Mouse (Mus musculus) liver, postnatal 0 days (tissue): Measurements from ENCODE around the gene Ogfod1. TPM values are rescaled to one million over a fixed set of nuclear protein-coding genes. Genes with fewer than 3 reads are reported as not detected.

Source experiments
- ATAC-seq: fragments of 200-750 bp; cut with Nextera tagmentation; 2 replicates; pipeline ENCODE4 v1.8.0; 2017; ENCODE audit warnings: mild to moderate bottlenecking, moderate library complexity
- DNase-seq: peaks from one replicate; pipeline ENCODE4 v3.0.0-alpha.2; 2016
- H3K27ac ChIP-seq: fragments of 300-500 bp; sonication (generic); 2 replicates; pipeline ENCODE4 v1.5.1; 2014; ENCODE audit warnings: antibody characterized with exemption, moderate library complexity, mild to moderate bottlenecking, low read depth
- H3K27me3 ChIP-seq: fragments of 300-500 bp; sonication (generic); 2 replicates; pipeline ENCODE4 v1.6.1; 2014; ENCODE audit warnings: low read length, control low read depth, mixed read lengths; ENCODE audit not compliant: insufficient read depth
- H3K36me3 ChIP-seq: fragments of 300-500 bp; sonication (generic); replicated peaks from 2 replicates; pipeline ENCODE4 v1.6.1; 2014; ENCODE audit warnings: mild to moderate bottlenecking, control low read depth, low read length, moderate library complexity, mixed read lengths; ENCODE audit not compliant: insufficient read depth
- H3K4me1 ChIP-seq: fragments of 300-500 bp; sonication (generic); 2 replicates; pipeline ENCODE4 v1.6.1; 2014; ENCODE audit warnings: antibody characterized with exemption, mild to moderate bottlenecking, control low read depth; ENCODE audit not compliant: insufficient read depth
- H3K4me2 ChIP-seq: fragments of 300-500 bp; sonication (generic); 2 replicates; pipeline ENCODE4 v1.6.1; 2014; ENCODE audit warnings: low read depth, mild to moderate bottlenecking, low read length, moderate library complexity, mixed read lengths
- H3K4me3 ChIP-seq: fragments of 300-500 bp; sonication (generic); 2 replicates; pipeline ENCODE4 v1.5.1; 2014; ENCODE audit warnings: low read depth, low read length
- H3K9ac ChIP-seq: fragments of 300-500 bp; sonication (generic); replicated peaks from 2 replicates; pipeline ENCODE4 v1.6.1; 2014; ENCODE audit warnings: mild to moderate bottlenecking, moderate library complexity
- H3K9me3 ChIP-seq: fragments of 300-500 bp; sonication (generic); 2 replicates; pipeline ENCODE4 v1.6.1; 2016; ENCODE audit warnings: mild to moderate bottlenecking, control low read depth, low read length, mixed read lengths
- CTCF ChIP-seq: sonication (generic); IDR thresholded peaks from 2 replicates; pipeline ENCODE4 v1.5.1; 2016; ENCODE audit warnings: antibody characterized with exemption, low read depth
- EP300 ChIP-seq: IDR thresholded peaks from 2 replicates; pipeline ENCODE4 v1.6.1; 2016; ENCODE audit warnings: antibody characterized with exemption, low read depth, mild to moderate bottlenecking
- whole genome bisulfite sequencing: fragments of 180-500 bp; shearing (Covaris S2); extraction: QIAGEN DNeasy Blood & Tissue Kit; methylation state at CpG from one replicate; pipeline ENCODE4 v1.1.7; 2014; ENCODE audit not compliant: insufficient replicate concordance; 5-methylcytosine and 5-hydroxymethylcytosine counted together
- polyA plus RNA-seq: library from polyadenylated mRNA; unstranded; fragments of >200 nt; fragmentation: Nextera tagmentation; extraction: Ambion mirVana; gene quantifications from 2 replicates; pipeline ENCODE4 v1.2.1, GENCODE M21; 2015

Gene Ogfod1
- polyA plus RNA-seq, result 3.5 and 3.9 TPM in 2 replicates

GRCm38 (mm10) chr8:94036944-94037524 lies at the start of gene Ogfod1, which contains the start of gene Nudt21:
TSS of gene Ogfod1 (plus strand) at chr8:94037198.
TSS of gene Nudt21 (minus strand) at chr8:94037031.
- H3K4me3 ChIP-seq, result peak within 1 kb of the TSS; percentile 94
- WGBS, result under 1% methylated on average over 41 of the region's 41 CpGs
- no peaks in the 10 kb centered on the region for H3K36me3 ChIP-seq
- no peaks in the 10 kb centered on the region for H3K9me3 ChIP-seq
- peak; percentile 95 for DNase-seq
- peak within 1 kb of the TSS; percentile 88 for H3K27ac ChIP-seq
- TF ChIP-seq EP300 (peak; percentile 15; the same call in 1 of the 2 replicates), CTCF (no peak)
- H3K27me3 ChIP-seq, result no peaks in the 10 kb centered on the region
- peak; percentile 95 for ATAC-seq
- H3K9ac ChIP-seq, result peak within 1 kb of the TSS; percentile 77
- peaks cover 27% of the 10 kb centered on the region for H3K4me1 ChIP-seq
- H3K4me2 ChIP-seq, result peak within 1 kb of the TSS; percentile 81

GRCm38 (mm10) chr8:93989739-93990138 lies 47.3 kb upstream of the Ogfod1 start:
- Histone ChIP-seq H3K36me3 (peaks cover 41% of the 10 kb centered on the region), H3K27ac (peak overlapping the region; percentile 30; the same call in 1 of the 2 replicates), H3K4me3 (no peak overlapping the region), H3K9ac (no peak overlapping the region), H3K4me2 (no peak overlapping the region), H3K27me3 (no peaks in the 10 kb centered on the region), H3K4me1 (no peaks in the 10 kb centered on the region), H3K9me3 (no peaks in the 10 kb centered on the region)
- WGBS, result 70% methylated on average over 4 of the region's 4 CpGs
- DNase-seq (no peak), ATAC-seq (peak; percentile 97)
- TF ChIP-seq EP300 (no peak), CTCF (no peak)

GRCm38 (mm10) chr8:93998961-93999360 lies 38.0 kb upstream of the Ogfod1 start:
- no peak overlapping the region for H3K4me3 ChIP-seq
- no peaks in the 10 kb centered on the region for H3K4me1 ChIP-seq
- H3K36me3 ChIP-seq, result peaks cover 47% of the 10 kb centered on the region
- TF ChIP-seq EP300, result no peak
- no peak for TF ChIP-seq CTCF
- H3K9ac ChIP-seq, result no peak overlapping the region
- no peak overlapping the region for H3K27ac ChIP-seq
- WGBS, result 85% methylated on average over 2 of the region's 2 CpGs
- no peak overlapping the region for H3K4me2 ChIP-seq
- no peak for DNase-seq
- no peak for ATAC-seq
- H3K27me3 ChIP-seq, result no peaks in the 10 kb centered on the region
- H3K9me3 ChIP-seq, result no peaks in the 10 kb centered on the region

GRCm38 (mm10) chr8:94004139-94004538 lies 32.9 kb upstream of the Ogfod1 start:
- WGBS, result 87% methylated on average over 9 of the region's 9 CpGs

GRCm38 (mm10) chr8:94009243-94009845 lies 27.7 kb upstream of the Ogfod1 start:
- H3K27me3 ChIP-seq, result no peaks in the 10 kb centered on the region
- DNase-seq (no peak), ATAC-seq (no peak)
- no peaks in the 10 kb centered on the region for H3K9me3 ChIP-seq
- H3K27ac ChIP-seq, result 0 out of 2 replicates have a peak overlapping the region, but pooled peaks have one; percentile 45
- H3K9ac ChIP-seq, result peak overlapping the region; percentile 57; the same call in 1 of the 2 replicates
- TF ChIP-seq CTCF, result no peak
- TF ChIP-seq EP300, result no peak
- peaks cover 40% of the 10 kb centered on the region for H3K4me1 ChIP-seq
- H3K4me3 ChIP-seq, result no peak overlapping the region
- peak overlapping the region; percentile 100 for H3K4me2 ChIP-seq
- H3K36me3 ChIP-seq, result peaks cover 11% of the 10 kb centered on the region
- WGBS, result 49% methylated on average over 15 of the region's 15 CpGs

More at GRCm38 (mm10) chr8:94004139-94004538, 32.9 kb upstream of the Ogfod1 start:
- Histone ChIP-seq H3K9me3 (no peaks in the 10 kb centered on the region), H3K4me1 (peaks cover 11% of the 10 kb centered on the region), H3K4me2 (no peak overlapping the region), H3K36me3 (peaks cover 47% of the 10 kb centered on the region), H3K9ac (no peak overlapping the region), H3K27me3 (no peaks in the 10 kb centered on the region), H3K4me3 (no peak overlapping the region), H3K27ac (no peak overlapping the region)
- TF ChIP-seq CTCF (no peak), EP300 (no peak)
- DNase-seq (no peak), ATAC-seq (no peak)

- Histone ChIP-seq H3K36me3 (peaks cover 2% of the 10 kb centered on the region; the same call in 1 of the 2 replicates), H3K9me3 (no peaks in the 10 kb centered on the region), H3K9ac (peak overlapping the region; percentile 57), H3K4me1 (peaks cover 46% of the 10 kb centered on the region), H3K4me2 (peak overlapping the region; percentile 100), H3K4me3 (peak overlapping the region; percentile 95), H3K27me3 (no peaks in the 10 kb centered on the region), H3K27ac (peak overlapping the region; percentile 99)
- no peak for DNase-seq
- WGBS, result 57% methylated on average over 2 of the region's 2 CpGs
- TF ChIP-seq CTCF (no peak), EP300 (no peak)
- ATAC-seq, result no peak
Observed at GRCm38 (mm10) chr8:94010101-94010705, 26.8 kb upstream of the Ogfod1 start.
